Mouse (Mus musculus): ENCODE measurements around the gene Csad. TPM values are rescaled to one million over a fixed set of nuclear protein-coding genes. Genes with fewer than 3 reads are reported as not detected.

The Csad gene
- polyA plus RNA-seq, 1 experiment from 2014 or later, result 39.6 TPM

DNA sequence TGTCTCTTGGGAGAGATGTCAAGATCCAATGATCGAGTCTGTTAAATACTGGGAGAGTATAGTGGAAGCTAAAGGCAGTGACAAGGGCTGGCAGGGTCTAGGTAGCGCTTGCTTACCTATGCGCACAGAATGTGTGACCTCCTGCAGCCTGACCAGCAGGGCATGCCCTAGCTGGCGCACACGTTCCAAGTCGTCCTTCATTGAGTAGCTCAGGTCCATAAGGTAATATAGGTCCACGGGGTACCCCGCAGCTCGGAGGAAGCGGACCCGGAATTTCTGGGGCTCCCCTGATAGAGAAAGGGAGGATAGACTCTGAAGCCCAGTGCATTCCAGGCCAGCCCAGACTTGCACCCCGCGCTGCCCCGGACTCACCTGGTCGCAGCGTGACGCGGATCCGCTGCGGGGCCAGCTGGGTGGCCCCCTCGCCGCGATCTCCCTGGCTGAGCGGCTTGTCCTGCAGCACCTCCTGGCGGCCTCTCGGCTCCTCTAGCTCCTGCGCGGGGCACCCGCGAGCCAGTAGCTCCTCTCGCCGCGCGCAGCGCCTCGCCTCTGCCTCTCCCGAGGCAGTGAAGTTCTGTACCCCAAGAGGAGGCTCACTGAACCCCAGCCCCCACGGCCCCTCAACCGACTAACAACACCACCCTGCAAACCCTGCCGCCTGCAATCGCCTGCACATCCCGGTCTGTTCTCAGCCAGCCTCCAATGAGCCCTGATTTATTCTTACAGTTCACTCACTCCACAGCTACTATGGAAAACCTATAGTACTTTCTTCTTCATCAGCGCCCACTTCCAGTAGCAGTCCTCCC, 19.9 kb upstream of the Csad start:
- H3K27ac ChIP-seq (ENCODE audit: low read length), result no peak overlapping the region
- 4% methylated on average over 43 of the region's 43 CpGs for WGBS
- ATAC-seq, result peak; percentile 87
- H3K4me2 ChIP-seq (ENCODE audit: low read length), result peak overlapping the region; percentile 88
- peaks cover 9% of the 10 kb centered on the region; the same call in 1 of the 2 replicates for H3K27me3 ChIP-seq (replicated peaks; ENCODE audit: control insufficient read depth, insufficient read depth, low read length)
- no peaks in the 10 kb centered on the region for H3K9me3 ChIP-seq (ENCODE audit: control insufficient read depth, low read length)
- H3K4me1 ChIP-seq (replicated peaks; ENCODE audit: control insufficient read depth, insufficient read depth, low read length), result peaks cover 13% of the 10 kb centered on the region
- peak overlapping the region; percentile 48 for H3K4me3 ChIP-seq (replicated peaks; ENCODE audit: low read length)
- H3K36me3 ChIP-seq (ENCODE audit: control insufficient read depth, insufficient read depth), result no peaks in the 10 kb centered on the region
- peak overlapping the region; percentile 59 for H3K9ac ChIP-seq (replicated peaks; ENCODE audit: low read depth, low read length)

DNA sequence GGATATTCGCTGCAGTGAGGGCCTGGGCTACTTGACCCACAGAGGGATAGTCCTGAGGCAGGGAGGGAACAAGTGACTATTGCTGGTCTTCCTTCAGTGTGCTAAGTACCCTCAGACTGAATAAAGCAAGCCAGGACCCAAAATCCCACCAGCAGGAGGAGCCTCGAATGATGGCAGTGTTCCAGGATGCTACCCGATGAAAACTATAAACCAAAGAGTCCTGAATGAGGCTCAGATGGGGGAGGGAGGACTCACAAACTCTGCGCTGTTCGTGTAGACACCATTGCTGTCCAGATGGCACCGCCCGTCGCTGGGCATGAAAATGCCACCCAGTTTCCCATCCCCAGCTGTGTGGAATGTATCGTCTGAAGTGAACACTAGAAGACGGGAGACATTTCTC, 17.9 kb upstream of the Csad start:
- H3K4me3 ChIP-seq (replicated peaks; ENCODE audit: low read length), result no peak overlapping the region
- peaks cover 9% of the 10 kb centered on the region; the same call in 1 of the 2 replicates for H3K27me3 ChIP-seq (replicated peaks; ENCODE audit: control insufficient read depth, insufficient read depth, low read length)
- no peak for ATAC-seq
- H3K4me1 ChIP-seq (replicated peaks; ENCODE audit: control insufficient read depth, insufficient read depth, low read length), result peaks cover 13% of the 10 kb centered on the region
- no peak overlapping the region for H3K4me2 ChIP-seq (ENCODE audit: low read length)
- H3K27ac ChIP-seq (ENCODE audit: low read length), result no peak overlapping the region
- H3K9ac ChIP-seq (replicated peaks; ENCODE audit: low read depth, low read length), result no peak overlapping the region
- no peaks in the 10 kb centered on the region for H3K9me3 ChIP-seq (ENCODE audit: control insufficient read depth, low read length)
- WGBS, result 41% methylated on average over 10 of the region's 10 CpGs
- no peaks in the 10 kb centered on the region for H3K36me3 ChIP-seq (ENCODE audit: control insufficient read depth, insufficient read depth)

GRCm38 (mm10) chr15:102217325-102217724, 12.8 kb upstream of the Csad start:
- Histone ChIP-seq H3K4me1 (replicated peaks; ENCODE audit: control insufficient read depth, insufficient read depth, low read length) (0 out of 2 replicates have a peak, but pooled peaks cover under 1% of the 10 kb centered on the region), H3K36me3 (ENCODE audit: control insufficient read depth, insufficient read depth) (peaks cover 22% of the 10 kb centered on the region), H3K27me3 (replicated peaks; ENCODE audit: control insufficient read depth, insufficient read depth, low read length) (no peaks in the 10 kb centered on the region), H3K9ac (replicated peaks; ENCODE audit: low read depth, low read length) (no peak overlapping the region), H3K27ac (ENCODE audit: low read length) (no peak overlapping the region), H3K4me3 (replicated peaks; ENCODE audit: low read length) (no peak overlapping the region), H3K4me2 (ENCODE audit: low read length) (no peak overlapping the region), H3K9me3 (ENCODE audit: control insufficient read depth, low read length) (no peaks in the 10 kb centered on the region)
- no peak; the same call in 1 of the 2 replicates for ATAC-seq
- WGBS, result 90% methylated on average over 7 of the region's 7 CpGs

- Histone ChIP-seq H3K27me3 (replicated peaks; ENCODE audit: control insufficient read depth, insufficient read depth, low read length) (no peaks in the 10 kb centered on the region), H3K9me3 (ENCODE audit: control insufficient read depth, low read length) (no peaks in the 10 kb centered on the region), H3K4me3 (replicated peaks; ENCODE audit: low read length) (no peak overlapping the region), H3K4me2 (ENCODE audit: low read length) (no peak overlapping the region), H3K27ac (ENCODE audit: low read length) (no peak overlapping the region), H3K36me3 (ENCODE audit: control insufficient read depth, insufficient read depth) (peaks cover 23% of the 10 kb centered on the region), H3K4me1 (replicated peaks; ENCODE audit: control insufficient read depth, insufficient read depth, low read length) (no peaks in the 10 kb centered on the region), H3K9ac (replicated peaks; ENCODE audit: low read depth, low read length) (no peak overlapping the region)
- no peak for ATAC-seq
- 84% methylated on average over 16 of the region's 16 CpGs for WGBS
These were observed 12.1 kb upstream of the Csad start for GRCm38 (mm10) chr15:102216459-102217228.

- H3K9me3 ChIP-seq (ENCODE audit: control insufficient read depth, low read length), result no peaks in the 10 kb centered on the region
- no peaks in the 10 kb centered on the region for H3K27me3 ChIP-seq (replicated peaks; ENCODE audit: control insufficient read depth, insufficient read depth, low read length)
- no peaks in the 10 kb centered on the region for H3K4me1 ChIP-seq (replicated peaks; ENCODE audit: control insufficient read depth, insufficient read depth, low read length)
- peaks cover 28% of the 10 kb centered on the region for H3K36me3 ChIP-seq (ENCODE audit: control insufficient read depth, insufficient read depth)
- WGBS, result 80% methylated on average over 6 of the region's 6 CpGs
- H3K27ac ChIP-seq (ENCODE audit: low read length), result no peak overlapping the region
- no peak overlapping the region for H3K4me2 ChIP-seq (ENCODE audit: low read length)
- no peak overlapping the region for H3K4me3 ChIP-seq (replicated peaks; ENCODE audit: low read length)
- no peak for ATAC-seq
- H3K9ac ChIP-seq (replicated peaks; ENCODE audit: low read depth, low read length), result no peak overlapping the region
These were observed 11.1 kb upstream of the Csad start for GRCm38 (mm10) chr15:102215624-102216023.

DNA sequence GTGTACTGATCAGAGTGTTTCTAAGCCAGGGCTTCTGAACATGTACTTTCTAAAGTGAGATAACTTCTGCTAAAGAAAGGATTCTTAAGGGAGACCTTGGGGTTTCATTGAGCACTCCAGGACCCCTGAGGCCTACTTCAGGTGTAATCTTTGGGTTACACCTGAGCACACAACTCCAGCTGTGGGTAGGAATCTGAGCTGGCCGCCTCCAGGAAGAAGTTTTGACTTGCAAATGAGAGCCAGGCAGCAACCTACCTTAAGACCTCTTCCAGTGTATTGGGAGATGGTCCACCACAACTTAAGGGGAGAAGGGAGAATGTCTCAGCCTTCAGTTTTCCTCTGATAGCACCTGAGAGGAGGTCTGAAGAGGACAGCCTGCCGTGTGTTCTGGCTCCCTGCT, 9.6 kb upstream of the Csad start:
- 49% methylated on average over 2 of the region's 2 CpGs for WGBS
- Histone ChIP-seq H3K4me3 (replicated peaks; ENCODE audit: low read length) (no peak overlapping the region), H3K4me1 (replicated peaks; ENCODE audit: control insufficient read depth, insufficient read depth, low read length) (no peaks in the 10 kb centered on the region), H3K4me2 (ENCODE audit: low read length) (no peak overlapping the region), H3K9me3 (ENCODE audit: control insufficient read depth, low read length) (no peaks in the 10 kb centered on the region), H3K27me3 (replicated peaks; ENCODE audit: control insufficient read depth, insufficient read depth, low read length) (no peaks in the 10 kb centered on the region), H3K36me3 (ENCODE audit: control insufficient read depth, insufficient read depth) (peaks cover 35% of the 10 kb centered on the region), H3K27ac (ENCODE audit: low read length) (no peak overlapping the region), H3K9ac (replicated peaks; ENCODE audit: low read depth, low read length) (no peak overlapping the region)
- no peak for ATAC-seq

DNA sequence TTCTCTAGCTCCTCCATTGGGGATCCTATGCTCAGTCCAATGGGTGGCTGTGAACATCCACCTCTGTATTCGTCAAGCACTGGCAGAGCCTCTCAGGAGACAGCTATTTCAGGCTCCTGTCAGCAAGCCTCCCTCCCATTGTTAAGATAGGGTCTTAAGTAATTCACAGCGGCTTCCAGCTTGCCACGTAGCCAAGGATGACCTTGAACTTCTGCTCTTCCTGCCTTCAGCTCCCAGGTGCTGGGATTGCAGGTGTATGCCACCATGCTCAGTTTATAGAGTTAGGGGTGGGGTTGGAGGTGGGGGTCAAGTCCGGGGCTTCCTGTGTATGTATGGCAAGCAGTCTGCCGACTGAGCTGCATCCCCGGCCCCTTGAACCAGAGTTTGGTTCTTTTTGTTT, 7.4 kb upstream of the Csad start:
- 90% methylated on average over 6 of the region's 6 CpGs for WGBS
- H3K27me3 ChIP-seq (replicated peaks; ENCODE audit: control insufficient read depth, insufficient read depth, low read length), result no peaks in the 10 kb centered on the region
- peaks cover 44% of the 10 kb centered on the region for H3K36me3 ChIP-seq (ENCODE audit: control insufficient read depth, insufficient read depth)

DNA sequence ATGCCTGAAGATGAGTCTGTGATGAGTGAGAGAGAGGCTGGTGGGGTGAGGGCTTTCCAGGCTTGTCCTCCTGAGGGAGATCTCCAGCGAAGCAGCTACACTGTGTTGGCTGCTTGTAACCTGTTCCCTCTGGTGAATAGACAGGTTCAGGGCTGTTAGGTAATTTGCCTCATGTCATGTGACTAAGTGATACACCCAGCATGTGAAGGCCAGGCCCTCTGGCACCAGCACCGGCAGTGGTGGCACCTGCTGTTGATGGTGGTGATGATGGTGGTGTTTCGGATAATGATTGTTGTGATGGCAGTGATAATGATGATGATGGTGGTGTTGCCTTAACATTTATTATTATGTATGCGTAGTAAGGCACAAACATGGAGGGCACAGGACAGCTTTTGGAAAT, 6.3 kb upstream of the Csad start:
- Histone ChIP-seq H3K9ac (replicated peaks; ENCODE audit: low read depth, low read length) (no peak overlapping the region), H3K36me3 (ENCODE audit: control insufficient read depth, insufficient read depth) (peaks cover 44% of the 10 kb centered on the region), H3K4me1 (replicated peaks; ENCODE audit: control insufficient read depth, insufficient read depth, low read length) (peaks cover 16% of the 10 kb centered on the region), H3K9me3 (ENCODE audit: control insufficient read depth, low read length) (no peaks in the 10 kb centered on the region), H3K27ac (ENCODE audit: low read length) (no peak overlapping the region), H3K4me3 (replicated peaks; ENCODE audit: low read length) (no peak overlapping the region), H3K4me2 (ENCODE audit: low read length) (no peak overlapping the region), H3K27me3 (replicated peaks; ENCODE audit: control insufficient read depth, insufficient read depth, low read length) (no peaks in the 10 kb centered on the region)
- 89% methylated on average over 4 of the region's 4 CpGs for WGBS
- ATAC-seq, result no peak

More for the DNA sequence above, 7.4 kb upstream of the Csad start:
- Histone ChIP-seq H3K27ac (ENCODE audit: low read length) (no peak overlapping the region), H3K4me3 (replicated peaks; ENCODE audit: low read length) (no peak overlapping the region), H3K9ac (replicated peaks; ENCODE audit: low read depth, low read length) (no peak overlapping the region), H3K9me3 (ENCODE audit: control insufficient read depth, low read length) (no peaks in the 10 kb centered on the region), H3K4me1 (replicated peaks; ENCODE audit: control insufficient read depth, insufficient read depth, low read length) (peaks cover 6% of the 10 kb centered on the region; the same call in 1 of the 2 replicates), H3K4me2 (ENCODE audit: low read length) (no peak overlapping the region)
- no peak for ATAC-seq

DNA sequence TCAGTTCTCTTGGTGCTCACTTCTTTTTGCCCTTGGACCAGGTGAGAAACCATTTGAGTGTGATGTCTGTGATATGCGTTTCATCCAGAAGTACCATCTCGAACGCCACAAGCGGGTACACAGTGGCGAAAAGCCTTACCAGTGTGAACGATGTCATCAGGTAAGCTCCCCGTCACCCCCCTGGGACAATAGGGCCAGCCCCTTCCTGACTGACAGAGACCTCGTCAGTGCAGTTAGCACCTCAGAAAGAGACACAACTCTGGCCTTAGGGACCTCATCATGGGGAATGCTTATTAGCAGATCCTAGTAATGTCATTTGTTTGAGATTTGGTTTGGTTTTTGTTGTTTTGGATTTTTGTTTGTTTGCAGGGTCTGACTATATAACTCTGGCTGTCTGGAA, 4.6 kb upstream of the Csad start:
- 88% methylated on average over 8 of the region's 8 CpGs for WGBS
- H3K4me2 ChIP-seq (ENCODE audit: low read length), result no peak overlapping the region
- peaks cover 40% of the 10 kb centered on the region for H3K36me3 ChIP-seq (ENCODE audit: control insufficient read depth, insufficient read depth)

More for the DNA sequence above, 4.6 kb upstream of the Csad start:
- Histone ChIP-seq H3K9ac (replicated peaks; ENCODE audit: low read depth, low read length) (no peak overlapping the region), H3K4me1 (replicated peaks; ENCODE audit: control insufficient read depth, insufficient read depth, low read length) (peaks cover 31% of the 10 kb centered on the region), H3K27ac (ENCODE audit: low read length) (no peak overlapping the region), H3K9me3 (ENCODE audit: control insufficient read depth, low read length) (no peaks in the 10 kb centered on the region), H3K27me3 (replicated peaks; ENCODE audit: control insufficient read depth, insufficient read depth, low read length) (no peaks in the 10 kb centered on the region), H3K4me3 (replicated peaks; ENCODE audit: low read length) (no peak overlapping the region)
- no peak for ATAC-seq
